Mouse (Mus musculus) forebrain, postnatal 0 days (tissue): ENCODE measurements around the gene Lgi1. TPM values are rescaled to one million over a fixed set of nuclear protein-coding genes. Genes with fewer than 3 reads are reported as not detected.

ENCODE experiments used
- ATAC-seq: fragments of 200-750 bp; cut with Nextera tagmentation; 2 replicates; pipeline ENCODE4 v1.8.0; 2017; ENCODE audit warnings: mild to moderate bottlenecking, moderate library complexity
- DNase-seq: peaks from one replicate; pipeline ENCODE4 v3.0.0-alpha.2; 2015
- H3K27ac ChIP-seq: fragments of 300-500 bp; sonication (generic); 2 replicates; pipeline ENCODE4 v1.5.1; 2014; ENCODE audit warnings: low read depth, mild to moderate bottlenecking, antibody characterized with exemption, low read length, moderate library complexity, mixed read lengths
- H3K27me3 ChIP-seq: fragments of 300-500 bp; sonication (generic); 2 replicates; pipeline ENCODE4 v1.6.1; 2014; ENCODE audit warnings: mild to moderate bottlenecking, low read length, mixed read lengths; ENCODE audit not compliant: insufficient read depth
- H3K36me3 ChIP-seq: fragments of 300-500 bp; sonication (generic); 2 replicates; pipeline ENCODE4 v1.6.1; 2014; ENCODE audit warnings: mild to moderate bottlenecking, moderate library complexity; ENCODE audit not compliant: insufficient read depth
- H3K4me1 ChIP-seq: fragments of 300-500 bp; sonication (generic); 2 replicates; pipeline ENCODE4 v1.6.1; 2014; ENCODE audit warnings: antibody characterized with exemption; ENCODE audit not compliant: insufficient read depth
- H3K4me2 ChIP-seq: fragments of 300-500 bp; sonication (generic); 2 replicates; pipeline ENCODE4 v1.6.1; 2014; ENCODE audit warnings: low read depth, mild to moderate bottlenecking, moderate library complexity
- H3K4me3 ChIP-seq: fragments of 300-500 bp; sonication (generic); 2 replicates; pipeline ENCODE4 v1.5.1; 2014; ENCODE audit warnings: low read depth, low read length, mixed read lengths
- H3K9ac ChIP-seq: fragments of 300-500 bp; sonication (generic); 2 replicates; pipeline ENCODE4 v1.6.1; 2014; ENCODE audit warnings: mild to moderate bottlenecking
- H3K9me3 ChIP-seq: fragments of 300-500 bp; sonication (generic); 2 replicates; pipeline ENCODE4 v1.6.1; 2016; ENCODE audit warnings: low read length
- CTCF ChIP-seq: sonication (generic); IDR thresholded peaks from 2 replicates; pipeline ENCODE4 v1.5.1; 2016; ENCODE audit warnings: antibody characterized with exemption, control low read depth, low read depth
- WGBS: fragments of 180-500 bp; shearing (Covaris S2); extraction: QIAGEN DNeasy Blood & Tissue Kit; methylation state at CpG from one replicate; pipeline ENCODE4 v1.1.7; 2014; 5-methylcytosine and 5-hydroxymethylcytosine counted together
- polyA plus RNA-seq: library from polyadenylated mRNA; unstranded; fragments of >200 nt; fragmentation: Nextera tagmentation; extraction: Ambion mirVana; gene quantifications from 2 replicates; pipeline ENCODE4 v1.2.1, GENCODE M21; 2015
- total RNA-seq: library from RNA; depleted of rRNA; stranded (reverse); fragments of >200 nt; gene quantifications from 2 replicates; pipeline ENCODE4 v1.2.3, GENCODE M21; 2014

Lgi1 gene
- total and polyA plus RNA-seq, 2 experiments from 2014 or later: 20.3 to 25.7 TPM

DNA sequence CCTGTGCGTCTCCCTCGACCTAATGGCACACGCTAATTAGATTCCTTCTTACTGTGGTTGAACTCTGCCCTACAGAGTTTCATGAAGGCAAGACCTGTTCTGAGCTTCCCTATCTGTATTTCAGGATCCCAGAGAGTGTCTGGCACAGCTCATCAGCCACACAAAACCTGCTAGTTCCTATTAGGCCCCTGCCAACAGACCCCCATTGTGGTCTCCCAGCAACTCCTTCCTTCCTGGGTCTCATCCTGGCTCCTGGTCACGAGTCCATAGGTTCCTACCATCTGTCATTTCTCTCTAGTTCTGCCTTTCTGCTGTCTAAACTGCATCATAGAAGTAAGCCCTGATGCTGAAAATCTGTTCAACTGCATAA is 60.7 kb downstream of the Lgi1 start:
- TF ChIP-seq CTCF: no peak
- DNase-seq (no peak), ATAC-seq (peak; percentile 24; the same call in 1 of the 2 replicates)
- H3K36me3 ChIP-seq: no peaks in the 10 kb centered on the region
- no peak overlapping the region for H3K27ac ChIP-seq
- no peaks in the 10 kb centered on the region for H3K4me1 ChIP-seq
- no peak overlapping the region for H3K4me3 ChIP-seq
- no peaks in the 10 kb centered on the region for H3K27me3 ChIP-seq
- H3K4me2 ChIP-seq: no peak overlapping the region
- WGBS: 37% methylated on average over 4 of the region's 4 CpGs
- H3K9me3 ChIP-seq: no peaks in the 10 kb centered on the region
- H3K9ac ChIP-seq: no peak overlapping the region

DNA sequence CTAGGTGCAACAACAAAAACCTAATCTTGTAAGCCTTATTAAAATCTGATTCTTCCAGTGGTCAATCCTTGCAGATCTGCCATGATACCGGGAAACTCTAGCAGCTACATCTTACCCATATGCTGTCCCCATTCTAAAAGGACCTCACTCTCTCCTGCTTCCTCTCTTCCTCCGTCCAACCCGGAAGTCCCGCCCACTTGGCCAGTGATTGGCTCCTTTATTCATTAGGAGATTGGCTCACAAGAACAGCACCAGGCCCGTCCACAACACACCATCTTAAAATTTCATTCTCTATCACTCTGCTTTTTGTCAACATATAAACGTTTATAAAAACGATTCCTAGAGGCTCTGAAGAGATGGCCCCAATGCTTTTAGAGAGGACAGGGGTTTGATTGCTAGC is 61.5 kb downstream of the Lgi1 start:
- H3K4me2 ChIP-seq: no peak overlapping the region
- TF ChIP-seq CTCF: no peak
- ATAC-seq: no peak

DNA sequence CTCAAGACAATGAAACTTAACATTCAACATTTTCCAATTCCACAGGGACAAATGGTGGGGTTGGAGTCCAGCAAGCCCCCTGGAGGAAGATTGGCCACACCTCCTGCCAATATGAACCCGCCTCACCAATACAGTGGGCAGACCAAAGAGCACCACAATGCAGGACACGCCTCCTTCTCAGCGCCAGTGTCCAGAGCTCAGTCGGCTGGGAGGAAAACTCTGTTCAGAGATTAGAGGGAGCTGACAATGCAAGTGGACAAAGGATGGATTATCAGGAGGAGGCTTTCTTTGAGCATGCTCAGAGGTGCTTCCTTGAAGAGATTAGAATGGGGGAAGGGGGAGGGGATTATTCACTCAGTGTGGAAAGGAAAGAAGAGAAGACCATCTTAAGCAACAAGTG is 62.7 kb downstream of the Lgi1 start:
- no peaks in the 10 kb centered on the region for H3K27me3 ChIP-seq
- no peak for TF ChIP-seq CTCF
- no peak for ATAC-seq
- no peaks in the 10 kb centered on the region for H3K4me1 ChIP-seq
- H3K9ac ChIP-seq: no peak overlapping the region
- DNase-seq: no peak
- H3K36me3 ChIP-seq: no peaks in the 10 kb centered on the region
- no peaks in the 10 kb centered on the region for H3K9me3 ChIP-seq
- 10% methylated on average over 4 of the region's 4 CpGs for WGBS
- no peak overlapping the region for H3K4me2 ChIP-seq
- H3K27ac ChIP-seq: no peak overlapping the region
- H3K4me3 ChIP-seq: no peak overlapping the region

More for the DNA sequence above, 61.5 kb downstream of the Lgi1 start:
- no peak for DNase-seq
- H3K36me3 ChIP-seq: no peaks in the 10 kb centered on the region
- no peaks in the 10 kb centered on the region for H3K9me3 ChIP-seq
- 92% methylated on average over 7 of the region's 7 CpGs for WGBS
- no peaks in the 10 kb centered on the region for H3K4me1 ChIP-seq
- H3K27ac ChIP-seq: no peak overlapping the region
- H3K27me3 ChIP-seq: no peaks in the 10 kb centered on the region
- H3K4me3 ChIP-seq: no peak overlapping the region
- no peak overlapping the region for H3K9ac ChIP-seq

DNA sequence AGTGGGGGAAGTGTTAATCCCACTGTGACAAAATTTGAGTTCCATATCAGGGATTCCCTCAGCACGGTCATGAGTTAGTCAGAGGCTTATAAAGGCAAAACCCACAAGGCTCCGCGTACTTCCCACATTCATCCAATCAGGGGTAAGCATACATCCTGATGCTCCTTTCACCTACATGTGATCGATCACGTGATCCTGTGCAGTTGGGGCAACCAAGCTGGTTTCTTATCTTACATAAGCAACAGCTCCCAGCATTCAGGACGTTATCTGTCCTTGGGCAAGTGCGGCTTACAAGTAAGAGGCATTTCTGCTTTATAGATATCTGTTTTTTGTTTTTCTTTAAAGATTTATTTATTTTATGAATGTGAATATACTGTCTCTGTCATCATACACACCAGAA is 63.7 kb downstream of the Lgi1 start:
- DNase-seq: no peak
- H3K9me3 ChIP-seq: no peaks in the 10 kb centered on the region
- no peak overlapping the region for H3K9ac ChIP-seq
- no peaks in the 10 kb centered on the region for H3K27me3 ChIP-seq
- no peak overlapping the region for H3K4me3 ChIP-seq
- ATAC-seq: no peak
- no peak overlapping the region for H3K4me2 ChIP-seq
- no peak overlapping the region for H3K27ac ChIP-seq
- no peaks in the 10 kb centered on the region for H3K4me1 ChIP-seq
- WGBS: 94% methylated on average over 7 of the region's 7 CpGs
- no peak for TF ChIP-seq CTCF
- no peaks in the 10 kb centered on the region for H3K36me3 ChIP-seq

DNA sequence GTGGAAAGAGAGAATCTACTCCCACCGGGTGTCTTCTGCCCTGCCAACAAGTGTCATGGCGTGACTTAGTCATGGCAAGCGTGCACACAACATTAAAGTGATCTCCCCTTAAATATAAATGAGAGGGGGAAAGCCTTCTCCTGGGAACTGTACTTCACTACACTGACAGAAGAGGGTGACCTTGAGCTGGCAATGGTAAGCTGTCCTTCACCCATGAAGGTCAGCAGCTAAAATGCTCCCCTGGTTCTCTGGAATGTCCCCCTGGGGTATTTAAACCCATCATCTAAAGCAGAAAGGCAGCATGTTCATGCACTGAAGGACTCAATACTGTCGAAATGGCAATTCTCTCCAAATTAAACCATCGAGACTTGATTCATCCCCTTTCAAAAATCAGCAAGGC is 64.9 kb downstream of the Lgi1 start:
- H3K36me3 ChIP-seq: no peaks in the 10 kb centered on the region
- no peak for TF ChIP-seq CTCF
- no peak for DNase-seq
- no peak for ATAC-seq
- no peak overlapping the region for H3K9ac ChIP-seq
- H3K4me1 ChIP-seq: no peaks in the 10 kb centered on the region
- WGBS: 93% methylated on average over 5 of the region's 5 CpGs
- H3K4me2 ChIP-seq: no peak overlapping the region
- no peak overlapping the region for H3K4me3 ChIP-seq
- no peaks in the 10 kb centered on the region for H3K9me3 ChIP-seq
- H3K27me3 ChIP-seq: no peaks in the 10 kb centered on the region
- no peak overlapping the region for H3K27ac ChIP-seq

DNA sequence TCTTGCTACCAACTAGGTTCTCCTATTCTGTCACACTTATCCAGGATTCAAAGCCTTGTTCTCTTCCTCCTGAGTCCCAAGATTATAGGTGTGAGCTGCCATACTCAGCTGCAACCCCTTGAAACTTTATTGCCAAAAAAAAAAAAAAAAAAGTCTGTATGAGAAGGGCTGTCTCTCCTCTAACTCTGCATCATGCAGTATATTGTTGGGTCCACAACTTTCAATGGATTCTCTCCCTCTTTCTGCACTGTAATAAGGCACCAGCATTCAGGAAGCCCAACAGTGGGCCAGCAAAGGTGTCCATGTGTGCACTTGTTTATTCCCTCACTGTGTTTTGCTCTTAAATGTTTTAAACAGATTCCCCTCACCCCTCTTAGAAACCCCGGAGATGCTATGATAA is 66.7 kb downstream of the Lgi1 start:
- H3K4me2 ChIP-seq: no peak overlapping the region
- H3K36me3 ChIP-seq: no peaks in the 10 kb centered on the region
- H3K4me1 ChIP-seq: no peaks in the 10 kb centered on the region
- no peaks in the 10 kb centered on the region for H3K9me3 ChIP-seq
- ATAC-seq (no peak), DNase-seq (no peak)
- H3K4me3 ChIP-seq: no peak overlapping the region
- no peak overlapping the region for H3K9ac ChIP-seq
- WGBS: 69% methylated on average over 1 of the region's 1 CpGs
- no peaks in the 10 kb centered on the region for H3K27me3 ChIP-seq
- TF ChIP-seq CTCF: no peak
- H3K27ac ChIP-seq: no peak overlapping the region

DNA sequence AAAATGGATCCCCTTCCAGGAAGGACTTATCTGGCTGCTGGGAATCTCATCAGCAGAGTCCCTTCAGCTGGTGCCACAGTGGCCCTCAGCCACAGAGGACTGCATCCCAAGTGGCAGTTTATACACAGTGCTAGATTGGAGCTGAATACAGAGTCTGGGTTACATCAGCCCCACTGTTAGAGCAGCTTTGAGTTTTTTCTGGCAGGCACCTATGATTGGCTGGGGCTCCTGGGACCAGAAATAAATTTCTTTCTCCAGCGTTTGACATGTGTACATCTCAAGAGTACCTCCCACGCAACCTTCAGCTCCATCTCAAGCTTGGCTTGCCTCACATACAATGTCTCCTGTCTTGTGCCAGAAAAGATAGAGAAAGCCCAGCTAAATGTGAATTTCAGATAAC is 67.9 kb downstream of the Lgi1 start:
- Histone ChIP-seq H3K27ac (no peak overlapping the region), H3K9ac (no peak overlapping the region), H3K4me1 (no peaks in the 10 kb centered on the region), H3K36me3 (no peaks in the 10 kb centered on the region), H3K4me2 (no peak overlapping the region), H3K4me3 (no peak overlapping the region), H3K9me3 (no peaks in the 10 kb centered on the region), H3K27me3 (no peaks in the 10 kb centered on the region)
- DNase-seq (no peak), ATAC-seq (peak; percentile 29; the same call in 1 of the 2 replicates)
- WGBS: 40% methylated on average over 2 of the region's 2 CpGs
- no peak for TF ChIP-seq CTCF

DNA sequence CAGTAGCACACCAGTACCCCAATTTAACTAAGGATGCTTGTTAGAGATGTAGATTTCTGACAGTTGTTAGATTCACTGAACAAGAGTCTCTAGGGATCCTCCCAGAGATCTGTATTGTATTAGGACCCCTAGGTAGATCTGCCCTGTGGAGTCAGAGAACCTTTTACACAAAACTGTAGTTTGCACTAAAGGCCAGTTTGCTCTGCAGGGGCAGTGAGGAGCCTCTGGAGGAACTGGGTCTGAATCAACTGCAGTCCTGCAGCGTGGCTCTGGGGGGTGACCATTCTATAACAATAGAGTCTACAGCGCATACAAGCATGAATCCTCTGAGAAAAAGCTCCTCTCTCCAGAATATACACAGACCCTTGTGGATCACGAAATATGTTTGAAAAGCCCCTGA is 68.5 kb downstream of the Lgi1 start:
- Histone ChIP-seq H3K9ac (no peak overlapping the region), H3K9me3 (no peaks in the 10 kb centered on the region), H3K27me3 (no peaks in the 10 kb centered on the region), H3K4me3 (no peak overlapping the region), H3K4me2 (no peak overlapping the region), H3K36me3 (no peaks in the 10 kb centered on the region), H3K27ac (no peak overlapping the region), H3K4me1 (no peaks in the 10 kb centered on the region)
- TF ChIP-seq CTCF: no peak
- 57% methylated on average over 3 of the region's 3 CpGs for WGBS
- no peak for ATAC-seq
- DNase-seq: no peak
